Mouse (Mus musculus) gastrocnemius, postnatal 14 days (tissue): ENCODE measurements at regions not wholly inside any gene's neighbourhood (a gene's known extent, or its start where the extent isn't known, plus 50 kb on each side); places are given as distances from the start of the nearest gene placed in this dataset.

ENCODE experiments used
- DNase-seq: peaks from one replicate; pipeline ENCODE4 v3.0.0; 2021; ENCODE audit warnings: mixed read lengths
- intact Hi-C: fragments of 180-260 bp; cut with DNase I; formaldehyde crosslinking; loops from one replicate; pipeline ENCODE4 v1.15.1; 2025; ENCODE audit warnings: low total_unique reads

- DNase-seq: no peak
- intact Hi-C loops: no loop called here
Observed at GRCm38 (mm10) chr6:95179993-95180392, 63.0 kb downstream of the Kbtbd8 start.

GRCm38 (mm10) chr6:95182238-95182637, 65.2 kb downstream of the Kbtbd8 start:
- intact Hi-C loops: no loop called here
- no peak for DNase-seq

- intact Hi-C loops: no loop called here
- no peak for DNase-seq
Observed at GRCm38 (mm10) chr6:95185074-95185931, 68.3 kb downstream of the Kbtbd8 start.

- intact Hi-C loops: no loop called here
- DNase-seq: no peak
Observed at GRCm38 (mm10) chr6:95196631-95197030, 79.6 kb downstream of the Kbtbd8 start.

GRCm38 (mm10) chr6:95198611-95199010, 81.6 kb downstream of the Kbtbd8 start:
- DNase-seq: no peak
- intact Hi-C loops: no loop called here

GRCm38 (mm10) chr6:95202291-95202790, 85.3 kb downstream of the Kbtbd8 start:
- intact Hi-C loops: no loop called here
- DNase-seq: no peak

- no peak for DNase-seq
- intact Hi-C loops: no loop called here
Observed at GRCm38 (mm10) chr6:95202978-95203377, 85.9 kb downstream of the Kbtbd8 start.

GRCm38 (mm10) chr6:95204231-95204630, 87.2 kb downstream of the Kbtbd8 start:
- intact Hi-C loops: no loop called here
- DNase-seq: no peak

- intact Hi-C loops: no loop called here
- DNase-seq: no peak
Observed at GRCm38 (mm10) chr6:95207063-95207462, 90.0 kb downstream of the Kbtbd8 start.

GRCm38 (mm10) chr6:95217431-95217830, 100.4 kb downstream of the Kbtbd8 start:
- DNase-seq: no peak
- intact Hi-C loops: no loop called here

GRCm38 (mm10) chr6:95218830-95219229, 101.8 kb downstream of the Kbtbd8 start:
- DNase-seq: no peak

GRCm38 (mm10) chr6:95223537-95223936, 98.4 kb upstream of the Gm10234 start:
- intact Hi-C loops: loop anchor here (10.0 kb wide), 1 partner anchor 129 kb away; no protein-coding TSS in a partner anchor
- DNase-seq: peak; percentile 61

More at GRCm38 (mm10) chr6:95218830-95219229, 101.8 kb downstream of the Kbtbd8 start:
- intact Hi-C loops: no loop called here

GRCm38 (mm10) chr6:95229885-95230284, 92.0 kb upstream of the Gm10234 start:
- DNase-seq: peak; percentile 4
- intact Hi-C loops: loop anchor here (10.0 kb wide), 1 partner anchor 135 kb away; no protein-coding TSS in a partner anchor

GRCm38 (mm10) chr6:95234712-95235111, 87.2 kb upstream of the Gm10234 start:
- no peak for DNase-seq

GRCm38 (mm10) chr6:95243657-95244056, 78.3 kb upstream of the Gm10234 start:
- DNase-seq: no peak

More at GRCm38 (mm10) chr6:95234712-95235111, 87.2 kb upstream of the Gm10234 start:
- intact Hi-C loops: no loop called here

GRCm38 (mm10) chr6:95244911-95245310, 77.0 kb upstream of the Gm10234 start:
- intact Hi-C loops: no loop called here
- DNase-seq: no peak

More at GRCm38 (mm10) chr6:95243657-95244056, 78.3 kb upstream of the Gm10234 start:
- intact Hi-C loops: no loop called here

- intact Hi-C loops: no loop called here
- DNase-seq: no peak
Observed at GRCm38 (mm10) chr6:95256303-95256702, 65.6 kb upstream of the Gm10234 start.

GRCm38 (mm10) chr6:95261001-95261400, 60.9 kb upstream of the Gm10234 start:
- intact Hi-C loops: no loop called here
- no peak for DNase-seq

- no peak for DNase-seq
- intact Hi-C loops: no loop called here
Observed at GRCm38 (mm10) chr6:95264011-95264869, 57.7 kb upstream of the Gm10234 start.

GRCm38 (mm10) chr6:95269524-95269923, 52.4 kb upstream of the Gm10234 start:
- intact Hi-C loops: no loop called here
- DNase-seq: no peak
